Mouse (Mus musculus) ES-E14 (cell line): Measurements from ENCODE around the gene Sfrp2. TPM values are rescaled to one million over a fixed set of nuclear protein-coding genes. Genes with fewer than 3 reads are reported as not detected.
A peak's percentile ranks its signal among the peaks of the same experiment; 100 is the strongest.

Experiments used
- DNase-seq: peaks from one replicate; pipeline ENCODE4 v3.0.0-alpha.2; 2013; ENCODE audit warnings: low read depth, low spot score
- H3K27ac ChIP-seq: 2 replicates; pipeline ENCODE4 v1.5.1; 2012; ENCODE audit warnings: low read depth, mild to moderate bottlenecking, low read length, moderate library complexity, mixed read lengths; ENCODE audit not compliant: poor library complexity, insufficient read depth, severe bottlenecking
- H3K36me3 ChIP-seq: 2 replicates; pipeline ENCODE4 v1.6.1; 2012; ENCODE audit warnings: mild to moderate bottlenecking, low read length, moderate library complexity, mixed read lengths; ENCODE audit not compliant: control insufficient read depth, poor library complexity, insufficient read depth, severe bottlenecking
- H3K4me1 ChIP-seq, 2 experiments: fragments of 150-350 bp in 1 of 2; sonication (generic) in 1 of 2; 2 replicates each; pipeline ENCODE4 v1.6.1; 2012; ENCODE audit warnings: low read length in 2 of 2, mild to moderate bottlenecking in 1 of 2, mixed read lengths in 1 of 2; ENCODE audit not compliant: control insufficient read depth in 2 of 2, insufficient read depth in 2 of 2, poor library complexity in 1 of 2
- H3K4me3 ChIP-seq, 2 experiments: fragments of 150-350 bp in 1 of 2; sonication (generic) in 1 of 2; 2 replicates each; pipeline ENCODE4 v1.5.1; 2012; ENCODE audit warnings: low read length in 2 of 2, low read depth in 1 of 2, mild to moderate bottlenecking in 1 of 2, mixed read lengths in 1 of 2; ENCODE audit not compliant: insufficient read depth in 1 of 2, poor library complexity in 1 of 2, severe bottlenecking in 1 of 2
- H3K9ac ChIP-seq: 2 replicates; pipeline ENCODE4 v1.6.1; 2012; ENCODE audit warnings: low read depth, mild to moderate bottlenecking, low read length, mixed read lengths; ENCODE audit not compliant: poor library complexity, insufficient read depth, severe bottlenecking
- H3K9me3 ChIP-seq: fragments of 150-350 bp; sonication (generic); 2 replicates; pipeline ENCODE4 v1.6.1; 2012; ENCODE audit warnings: low read depth, mild to moderate bottlenecking, low read length; ENCODE audit not compliant: control insufficient read depth, insufficient read depth
- CHD2 ChIP-seq: IDR thresholded peaks from 2 replicates; pipeline ENCODE4 v1.6.1; 2014; ENCODE audit warnings: mild to moderate bottlenecking, low read depth, low read length, inconsistent platforms
- HCFC1 ChIP-seq: IDR thresholded peaks from 2 replicates; pipeline ENCODE4 v1.6.1; 2012; ENCODE audit warnings: low read length, inconsistent platforms, borderline replicate concordance; ENCODE audit not compliant: insufficient read depth
- MAFK ChIP-seq: IDR thresholded peaks from 2 replicates; pipeline ENCODE4 v1.6.1; 2014; ENCODE audit warnings: mild to moderate bottlenecking, low read depth, low read length, inconsistent platforms; ENCODE audit not compliant: insufficient read depth
- ZC3H11A ChIP-seq: IDR thresholded peaks from 2 replicates; pipeline ENCODE4 v1.6.1; 2012; ENCODE audit warnings: low read depth, mild to moderate bottlenecking, inconsistent platforms, low read length, borderline replicate concordance
- ZNF384 ChIP-seq: IDR thresholded peaks from 2 replicates; pipeline ENCODE4 v1.6.1; 2012; ENCODE audit warnings: low read depth, low read length, inconsistent platforms
- in situ Hi-C, 2 experiments: fragments of 600-800 bp; cut with MboI; formaldehyde crosslinking; loops; one replicate each; pipeline ENCODE4 v1.15.1; 2025; ENCODE audit warnings: low sequenced_read_pairs in 2 of 2, inconsistent platforms in 1 of 2; ENCODE audit not compliant: unreplicated experiment in 2 of 2
- total RNA-seq: library from RNA; depleted of rRNA; stranded (reverse); fragments of 300-350 nt; gene quantifications from 2 replicates; pipeline ENCODE4 v1.2.3, GENCODE M21; 2012

Gene Sfrp2
- total RNA-seq, 1 experiment = 29.5 TPM

- in situ Hi-C loops = loop anchor here in 1 of 2 experiments (25.0 kb wide), 1 partner anchor 481 kb away; no protein-coding TSS in a partner anchor
- DNase-seq = no peak
- peaks cover 0 to 16% of the 10 kb centered on the region in 2 experiments; a peak in 2 of 4 replicates for H3K4me1 ChIP-seq
- H3K9me3 ChIP-seq = no peaks in the 10 kb centered on the region
- no peak overlapping the region for H3K9ac ChIP-seq
- H3K27ac ChIP-seq = no peak overlapping the region
- H3K4me3 ChIP-seq = no peak overlapping the region
- H3K36me3 ChIP-seq = peaks cover 14% of the 10 kb centered on the region; the same call in 1 of the 2 replicates
- TF ChIP-seq ZC3H11A (no peak), MAFK (no peak), HCFC1 (no peak), CHD2 (no peak)
Measured at GRCm38 (mm10) chr3:83768293-83769035, 2.3 kb downstream of the Sfrp2 start.

DNA sequence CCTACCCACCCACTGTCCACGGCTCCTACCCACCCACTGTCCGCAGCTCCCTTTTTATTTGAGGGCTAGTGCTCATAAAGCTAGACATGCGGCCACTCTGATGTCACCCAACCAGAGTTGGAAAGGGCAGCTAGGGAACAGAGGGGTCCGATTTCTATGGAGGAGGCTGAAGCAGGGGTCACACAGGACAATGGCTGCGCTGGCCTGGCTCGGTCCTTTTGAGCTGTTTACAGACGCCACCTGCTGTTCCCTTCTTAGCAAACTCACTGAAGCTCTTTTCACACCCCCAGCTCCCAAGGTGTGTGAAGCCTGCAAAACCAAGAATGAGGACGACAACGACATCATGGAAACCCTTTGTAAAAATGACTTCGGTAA, 2.9 kb downstream of the Sfrp2 start:
- Histone ChIP-seq H3K4me3 (no peak overlapping the region), H3K36me3 (peaks cover 14% of the 10 kb centered on the region; the same call in 1 of the 2 replicates), H3K4me1 (peaks cover 2 to 14% of the 10 kb centered on the region in 2 experiments; a peak in 2 of 4 replicates), H3K9ac (no peak overlapping the region), H3K27ac (no peak overlapping the region), H3K9me3 (no peaks in the 10 kb centered on the region)
- no peak for DNase-seq
- in situ Hi-C loops = loop anchor here in 1 of 2 experiments (25.0 kb wide), 1 partner anchor 482 kb away; no protein-coding TSS in a partner anchor
- no peak for TF ChIP-seq MAFK
- no peak for TF ChIP-seq ZNF384
- TF ChIP-seq ZC3H11A = no peak
- no peak for TF ChIP-seq HCFC1
- TF ChIP-seq CHD2 = no peak

GRCm38 (mm10) chr3:83771160-83771869, 5.2 kb downstream of the Sfrp2 start:
- H3K9ac ChIP-seq = no peak overlapping the region
- peaks cover 2 to 5% of the 10 kb centered on the region in 2 experiments; a peak in 2 of 4 replicates for H3K4me1 ChIP-seq
- H3K27ac ChIP-seq = no peak overlapping the region
- peaks cover 14% of the 10 kb centered on the region; the same call in 1 of the 2 replicates for H3K36me3 ChIP-seq
- no peak for DNase-seq
- in situ Hi-C loops = loop anchor here in 1 of 2 experiments (25.0 kb wide), 1 partner anchor 484 kb away; no protein-coding TSS in a partner anchor
- no peaks in the 10 kb centered on the region for H3K9me3 ChIP-seq
- TF ChIP-seq ZC3H11A (no peak), HCFC1 (no peak), MAFK (no peak), CHD2 (no peak), ZNF384 (no peak)
- H3K4me3 ChIP-seq = no peak overlapping the region

GRCm38 (mm10) chr3:83773281-83773680, 7.2 kb downstream of the Sfrp2 start:
- Histone ChIP-seq H3K4me1 (peaks cover 2 to 5% of the 10 kb centered on the region in 2 experiments; a peak in 2 of 4 replicates), H3K36me3 (peaks cover 14% of the 10 kb centered on the region; the same call in 1 of the 2 replicates), H3K4me3 (peak overlapping the region; percentile 57 to 66)

More at GRCm38 (mm10) chr3:83773281-83773680, 7.2 kb downstream of the Sfrp2 start:
- Histone ChIP-seq H3K9ac (peak overlapping the region; percentile 70), H3K9me3 (no peaks in the 10 kb centered on the region), H3K27ac (no peak overlapping the region)
- DNase-seq = no peak
- TF ChIP-seq HCFC1 = no peak
- no peak for TF ChIP-seq ZNF384
- no peak for TF ChIP-seq ZC3H11A
- no peak for TF ChIP-seq MAFK
- no peak for TF ChIP-seq CHD2
- in situ Hi-C loops = loop anchor here in 1 of 2 experiments (25.0 kb wide), 1 partner anchor 486 kb away; no protein-coding TSS in a partner anchor
